Mouse (Mus musculus) G1E (cell line): ENCODE data around the gene Rsbn1l.

ENCODE experiments used
- CTCF ChIP-seq: IDR thresholded peaks from 2 replicates; pipeline ENCODE4 v1.5.1; 2012; ENCODE audit warnings: low read depth, low read length, inconsistent platforms, mixed read lengths
- GATA1 ChIP-seq: IDR thresholded peaks from 2 replicates; pipeline ENCODE4 v1.6.1; 2012; ENCODE audit warnings: borderline replicate concordance, low read length, inconsistent platforms, mixed read lengths
- GATA2 ChIP-seq: IDR thresholded peaks from 2 replicates; pipeline ENCODE4 v1.6.1; 2012; ENCODE audit warnings: low read depth, low read length, inconsistent platforms, borderline replicate concordance
- TAL1 ChIP-seq: conservative IDR thresholded peaks from 2 replicates; pipeline ENCODE4 v1.6.1; 2012; ENCODE audit warnings: low read depth, low read length, inconsistent platforms, mixed read lengths

DNA sequence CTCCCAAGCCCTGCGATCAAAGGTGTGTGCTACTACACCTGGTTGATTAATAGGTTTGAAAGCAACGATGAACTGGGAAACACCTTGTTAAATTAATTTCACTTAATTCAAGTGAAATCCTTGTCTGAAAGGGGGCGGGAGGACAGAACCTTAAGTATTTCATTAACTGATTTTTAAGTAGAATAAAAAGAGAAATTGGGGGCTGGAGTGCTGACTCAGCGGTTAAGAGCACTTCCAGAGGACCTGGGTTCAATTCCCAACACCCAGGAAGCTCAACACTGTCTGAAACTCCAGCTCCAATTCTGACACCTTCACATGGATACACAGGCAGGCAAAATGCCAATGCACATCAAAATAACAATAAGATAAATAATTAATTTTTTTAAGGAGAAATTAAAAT, 37.2 kb downstream of the Rsbn1l start:
- TF ChIP-seq CTCF (no peak), TAL1 (no peak), GATA1 (no peak), GATA2 (no peak)
